Mouse (Mus musculus) A20 (cell line): ENCODE data around the gene Gm38655.
"Not testable (repeated sequence)": the region's sequence is repeated elsewhere in the genome, so short reads cannot be mapped to it uniquely, and the experiment has no call there.

Experiments used
- DNase-seq: peaks from one replicate; pipeline ENCODE4 v3.0.0-alpha.2; 2011; ENCODE audit warnings: low read depth, low spot score

Gene Gm38655

GRCm38 (mm10) chr17:25169706-25170105 lies 5.6 kb downstream of the Gm38655 start:
- DNase-seq, result no peak

- DNase-seq, result no peak
These were observed 9.2 kb downstream of the Gm38655 start for GRCm38 (mm10) chr17:25165970-25166671.

GRCm38 (mm10) chr17:25164770-25165169 lies 10.5 kb downstream of the Gm38655 start:
- DNase-seq, result no peak

GRCm38 (mm10) chr17:25163387-25163786 lies 11.9 kb downstream of the Gm38655 start:
- no peak for DNase-seq

GRCm38 (mm10) chr17:25162161-25162560 lies 13.1 kb downstream of the Gm38655 start, which contains the start of gene Ccdc154:
Ccdc154 (plus strand) TSS chr17:25162461.
- no peak for DNase-seq

- peak; percentile 15 for DNase-seq
These were observed 35.3 kb downstream of the Gm38655 start for GRCm38 (mm10) chr17:25139960-25140359.

GRCm38 (mm10) chr17:25138803-25139202 lies 36.5 kb downstream of the Gm38655 start:
- DNase-seq, result no peak

- no peak for DNase-seq
These were observed 39.6 kb downstream of the Gm38655 start for GRCm38 (mm10) chr17:25135622-25136021.

DNA sequence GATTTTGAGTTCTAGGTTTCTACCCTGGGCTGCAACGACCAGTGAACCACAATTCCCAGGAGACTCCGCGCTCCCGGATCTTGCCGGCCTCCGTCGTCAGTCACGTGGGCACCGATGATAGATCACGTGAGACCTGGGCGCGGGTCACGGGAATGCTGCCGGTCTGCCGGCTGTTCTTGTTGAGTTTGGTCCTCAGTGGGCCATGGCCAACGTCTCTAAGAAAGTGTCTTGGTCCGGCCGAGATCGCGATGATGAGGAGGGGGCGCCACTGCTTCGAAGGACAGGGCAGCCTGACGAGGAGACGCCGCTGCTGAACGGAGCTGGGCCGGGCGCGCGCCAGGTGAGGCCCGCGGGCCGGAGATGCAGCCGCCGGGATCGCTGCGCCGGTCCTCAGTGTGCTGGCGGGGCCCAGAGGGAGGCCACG lies 42.0 kb downstream of the Gm38655 start, which contains the start of gene Clcn7:
Clcn7 (plus strand) TSS at position 117 of the 424 bp plus-strand sequence.
- DNase-seq, result peak; percentile 93

- no peak for DNase-seq
These were observed 45.2 kb downstream of the Gm38655 start for GRCm38 (mm10) chr17:25130060-25130459.

DNA sequence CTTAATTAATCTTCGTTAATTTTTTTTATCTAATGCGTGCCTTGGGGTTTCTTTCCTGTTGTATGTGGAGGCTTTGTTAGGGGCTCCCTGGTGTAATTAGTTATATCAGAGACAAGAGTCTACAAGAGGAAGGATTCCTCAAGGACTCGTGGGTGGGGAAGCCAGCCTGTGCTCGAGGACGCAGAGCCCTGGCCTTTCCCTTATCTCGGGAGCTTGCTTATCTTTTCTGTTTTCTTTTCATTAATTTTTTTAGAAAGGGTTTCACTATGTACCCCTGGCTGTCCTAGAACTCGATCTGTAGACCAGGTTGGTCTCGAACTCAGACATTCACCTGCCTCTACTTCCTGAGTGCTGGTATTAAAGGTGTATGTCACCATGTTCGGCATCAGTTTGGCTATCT lies 47.6 kb downstream of the Gm38655 start:
- no peak for DNase-seq

DNA sequence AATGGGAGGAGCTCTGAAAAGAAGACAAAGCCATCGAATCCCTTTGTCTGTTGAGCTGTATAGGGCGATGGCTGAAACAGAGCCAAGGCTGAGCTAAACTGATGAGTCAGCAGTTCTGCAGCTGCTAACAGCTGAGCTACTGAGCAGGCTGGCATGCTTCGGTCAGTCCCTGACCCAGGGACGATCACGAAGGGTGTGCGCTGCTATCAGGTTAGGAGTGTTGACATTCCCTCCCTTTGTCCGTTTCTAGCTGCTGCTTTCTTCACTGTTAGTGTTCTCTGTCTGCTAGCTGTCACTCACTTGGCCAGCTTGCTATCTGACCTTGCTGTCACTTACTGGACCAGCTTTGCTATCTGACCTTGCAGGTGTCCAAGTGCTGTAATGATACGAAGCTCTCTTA lies 48.2 kb downstream of the Gm38655 start:
- no peak for DNase-seq

DNA sequence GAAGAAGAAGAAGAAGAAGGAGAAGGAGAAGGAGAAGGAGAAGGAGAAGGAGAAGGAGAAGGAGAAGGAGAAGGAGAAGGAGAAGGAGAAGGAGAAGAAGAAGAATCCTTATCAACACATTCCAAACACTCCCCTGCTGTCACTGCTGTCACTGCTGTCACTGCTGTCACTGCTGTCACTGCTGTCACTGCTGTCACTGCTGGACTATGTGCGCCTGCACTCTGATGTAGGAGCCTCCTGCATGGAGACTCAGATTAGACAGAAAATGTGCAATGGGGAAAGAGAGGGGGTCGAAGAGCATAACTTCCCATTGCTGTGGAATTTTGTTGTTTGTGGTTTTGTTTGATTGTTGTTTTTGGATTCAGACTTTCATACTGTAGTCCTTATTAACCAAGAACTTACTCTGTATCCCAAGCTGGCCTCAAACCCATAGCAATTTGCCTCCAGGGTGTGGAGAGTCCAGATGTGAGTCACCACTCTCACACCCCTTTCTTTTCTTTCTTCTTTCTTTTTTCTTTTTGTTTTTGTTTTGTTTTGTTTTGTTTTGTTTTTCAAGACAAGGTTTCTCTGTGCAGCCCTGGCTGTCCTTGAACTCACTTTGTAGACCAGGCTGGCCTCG lies 49.7 kb downstream of the Gm38655 start:
- not testable (repeated sequence) for DNase-seq

GRCm38 (mm10) chr17:25123979-25124378 lies 51.3 kb downstream of the Gm38655 start:
- DNase-seq, result peak; percentile 42
